Mouse (Mus musculus) ES-E14 (cell line): ENCODE measurements around the gene Hddc3.

Source experiments
- HCFC1 ChIP-seq: IDR thresholded peaks from 2 replicates; pipeline ENCODE4 v1.6.1; 2012; ENCODE audit warnings: low read length, inconsistent platforms, borderline replicate concordance; ENCODE audit not compliant: insufficient read depth
- ZC3H11A ChIP-seq: IDR thresholded peaks from 2 replicates; pipeline ENCODE4 v1.6.1; 2012; ENCODE audit warnings: low read depth, mild to moderate bottlenecking, inconsistent platforms, low read length, borderline replicate concordance

- TF ChIP-seq HCFC1: no peak; the same call in 1 of the 2 replicates
- TF ChIP-seq ZC3H11A: no peak
Observed at GRCm38 (mm10) chr7:80324043-80324815, 18.7 kb upstream of the Hddc3 start, which contains the start of gene Rccd1.
